Mouse (Mus musculus): ENCODE data around the gene Nr6a1. TPM values are rescaled to one million over a fixed set of nuclear protein-coding genes. Genes with fewer than 3 reads are reported as not detected.

The Nr6a1 gene
- polyA plus RNA-seq, 1 experiment from 2014 or later: 1.7 TPM

- no peak within 1 kb of the TSS for H3K4me3 ChIP-seq (replicated peaks)
- no peaks in the 10 kb centered on the region for H3K36me3 ChIP-seq
- 88% methylated on average over 13 of the region's 13 CpGs for WGBS
- peaks cover 20% of the 10 kb centered on the region for H3K4me1 ChIP-seq (replicated peaks)
- H3K9ac ChIP-seq: no peak within 1 kb of the TSS
- no peak within 1 kb of the TSS for H3K4me2 ChIP-seq (replicated peaks)
- H3K27me3 ChIP-seq (replicated peaks): peaks cover 48% of the 10 kb centered on the region
- no peak within 1 kb of the TSS for H3K27ac ChIP-seq
- ATAC-seq: no peak
- H3K9me3 ChIP-seq: no peaks in the 10 kb centered on the region
Observed at GRCm38 (mm10) chr2:38714324-38714723, 213.2 kb downstream of the Nr6a1 start, which contains the start of gene Nr5a1. Gene Nr5a1, minus strand, starts transcription at chr2:38714542.

GRCm38 (mm10) chr2:38713596-38713995, 213.9 kb downstream of the Nr6a1 start:
- H3K27me3 ChIP-seq (replicated peaks): peaks cover 55% of the 10 kb centered on the region
- no peak overlapping the region for H3K27ac ChIP-seq

GRCm38 (mm10) chr2:38712769-38713125, 214.7 kb downstream of the Nr6a1 start:
- Histone ChIP-seq H3K9ac (no peak overlapping the region), H3K27me3 (replicated peaks) (peaks cover 63% of the 10 kb centered on the region), H3K36me3 (no peaks in the 10 kb centered on the region), H3K4me2 (replicated peaks) (no peak overlapping the region), H3K4me3 (replicated peaks) (no peak overlapping the region), H3K9me3 (no peaks in the 10 kb centered on the region), H3K4me1 (replicated peaks) (peaks cover 26% of the 10 kb centered on the region), H3K27ac (no peak overlapping the region)
- ATAC-seq: no peak
- 41% methylated on average over 11 of the region's 11 CpGs for WGBS

More at GRCm38 (mm10) chr2:38713596-38713995, 213.9 kb downstream of the Nr6a1 start:
- Histone ChIP-seq H3K9me3 (no peaks in the 10 kb centered on the region), H3K4me1 (replicated peaks) (peaks cover 26% of the 10 kb centered on the region), H3K4me2 (replicated peaks) (no peak overlapping the region), H3K4me3 (replicated peaks) (no peak overlapping the region), H3K36me3 (no peaks in the 10 kb centered on the region), H3K9ac (no peak overlapping the region)
- 77% methylated on average over 3 of the region's 3 CpGs for WGBS
- ATAC-seq: no peak

GRCm38 (mm10) chr2:38712076-38712768, 215.3 kb downstream of the Nr6a1 start:
- H3K9me3 ChIP-seq: no peaks in the 10 kb centered on the region
- 6% methylated on average over 58 of the region's 58 CpGs for WGBS
- no peak; the same call in 1 of the 2 replicates for ATAC-seq
- H3K4me1 ChIP-seq (replicated peaks): peaks cover 26% of the 10 kb centered on the region
- no peak overlapping the region for H3K27ac ChIP-seq
- no peak overlapping the region for H3K9ac ChIP-seq
- H3K4me2 ChIP-seq (replicated peaks): peak overlapping the region; percentile 65
- H3K27me3 ChIP-seq (replicated peaks): peaks cover 68% of the 10 kb centered on the region
- H3K4me3 ChIP-seq (replicated peaks): peak overlapping the region; percentile 31
- H3K36me3 ChIP-seq: no peaks in the 10 kb centered on the region

GRCm38 (mm10) chr2:38711421-38711861, 216.0 kb downstream of the Nr6a1 start:
- Histone ChIP-seq H3K9ac (no peak overlapping the region), H3K36me3 (no peaks in the 10 kb centered on the region), H3K27ac (no peak overlapping the region), H3K4me2 (replicated peaks) (peak overlapping the region; percentile 65), H3K4me3 (replicated peaks) (peak overlapping the region; percentile 31), H3K27me3 (replicated peaks) (peaks cover 76% of the 10 kb centered on the region), H3K4me1 (replicated peaks) (peaks cover 26% of the 10 kb centered on the region), H3K9me3 (no peaks in the 10 kb centered on the region)
- WGBS: 1% methylated on average over 40 of the region's 40 CpGs
- ATAC-seq: no peak

- H3K9ac ChIP-seq: no peak overlapping the region
- H3K4me2 ChIP-seq (replicated peaks): peak overlapping the region; percentile 56
- 2% methylated on average over 75 of the region's 75 CpGs for WGBS
- no peak overlapping the region for H3K27ac ChIP-seq
- H3K4me1 ChIP-seq (replicated peaks): peaks cover 26% of the 10 kb centered on the region
- ATAC-seq: peak; percentile 32
- H3K27me3 ChIP-seq (replicated peaks): peaks cover 84% of the 10 kb centered on the region
- peak overlapping the region; percentile 19 for H3K4me3 ChIP-seq (replicated peaks)
- no peaks in the 10 kb centered on the region for H3K36me3 ChIP-seq
- no peaks in the 10 kb centered on the region for H3K9me3 ChIP-seq
Observed at GRCm38 (mm10) chr2:38710304-38711241, 216.9 kb downstream of the Nr6a1 start.

GRCm38 (mm10) chr2:38708907-38709688, 218.4 kb downstream of the Nr6a1 start:
- no peak overlapping the region for H3K27ac ChIP-seq
- no peak for ATAC-seq
- no peaks in the 10 kb centered on the region for H3K9me3 ChIP-seq
- no peak overlapping the region for H3K4me2 ChIP-seq (replicated peaks)
- WGBS: 31% methylated on average over 12 of the region's 12 CpGs
- no peak overlapping the region for H3K4me3 ChIP-seq (replicated peaks)
- peaks cover 95% of the 10 kb centered on the region for H3K27me3 ChIP-seq (replicated peaks)
- H3K9ac ChIP-seq: no peak overlapping the region
- H3K4me1 ChIP-seq (replicated peaks): peaks cover 26% of the 10 kb centered on the region
- H3K36me3 ChIP-seq: no peaks in the 10 kb centered on the region

GRCm38 (mm10) chr2:38706661-38707060, 220.8 kb downstream of the Nr6a1 start:
- Histone ChIP-seq H3K4me3 (replicated peaks) (no peak overlapping the region), H3K27ac (no peak overlapping the region), H3K4me2 (replicated peaks) (no peak overlapping the region), H3K27me3 (replicated peaks) (peaks cover 71% of the 10 kb centered on the region), H3K4me1 (replicated peaks) (peaks cover 20% of the 10 kb centered on the region), H3K9ac (no peak overlapping the region), H3K36me3 (no peaks in the 10 kb centered on the region), H3K9me3 (no peaks in the 10 kb centered on the region)
- no peak for ATAC-seq
- WGBS: 32% methylated on average over 6 of the region's 6 CpGs

GRCm38 (mm10) chr2:38705036-38705435, 222.5 kb downstream of the Nr6a1 start:
- Histone ChIP-seq H3K27me3 (replicated peaks) (peaks cover 56% of the 10 kb centered on the region), H3K4me3 (replicated peaks) (no peak overlapping the region), H3K27ac (no peak overlapping the region), H3K9me3 (no peaks in the 10 kb centered on the region), H3K9ac (no peak overlapping the region), H3K4me1 (replicated peaks) (0 out of 2 replicates have a peak, but pooled peaks cover 7% of the 10 kb centered on the region), H3K36me3 (no peaks in the 10 kb centered on the region), H3K4me2 (replicated peaks) (no peak overlapping the region)
- WGBS: 43% methylated on average over 4 of the region's 4 CpGs
- no peak for ATAC-seq

- Histone ChIP-seq H3K4me3 (replicated peaks) (no peak overlapping the region), H3K27ac (no peak overlapping the region), H3K27me3 (replicated peaks) (peaks cover 49% of the 10 kb centered on the region), H3K36me3 (no peaks in the 10 kb centered on the region), H3K9ac (no peak overlapping the region), H3K9me3 (no peaks in the 10 kb centered on the region), H3K4me2 (replicated peaks) (no peak overlapping the region), H3K4me1 (replicated peaks) (0 out of 2 replicates have a peak, but pooled peaks cover 6% of the 10 kb centered on the region)
- no peak for ATAC-seq
- 79% methylated on average over 9 of the region's 9 CpGs for WGBS
Observed at GRCm38 (mm10) chr2:38704336-38704735, 223.2 kb downstream of the Nr6a1 start.

- Histone ChIP-seq H3K27ac (no peak overlapping the region), H3K4me3 (replicated peaks) (no peak overlapping the region), H3K36me3 (no peaks in the 10 kb centered on the region), H3K27me3 (replicated peaks) (peaks cover 9% of the 10 kb centered on the region), H3K9ac (no peak overlapping the region), H3K4me2 (replicated peaks) (no peak overlapping the region), H3K4me1 (replicated peaks) (no peaks in the 10 kb centered on the region), H3K9me3 (no peaks in the 10 kb centered on the region)
- ATAC-seq: no peak
- 63% methylated on average over 5 of the region's 5 CpGs for WGBS
Observed at GRCm38 (mm10) chr2:38700177-38700576, 227.3 kb downstream of the Nr6a1 start.

GRCm38 (mm10) chr2:38698623-38699022, 228.9 kb downstream of the Nr6a1 start:
- no peak overlapping the region for H3K4me2 ChIP-seq (replicated peaks)
- H3K4me1 ChIP-seq (replicated peaks): no peaks in the 10 kb centered on the region
- WGBS: 78% methylated on average over 5 of the region's 5 CpGs
- H3K4me3 ChIP-seq (replicated peaks): no peak overlapping the region
- H3K27ac ChIP-seq: no peak overlapping the region
- H3K9ac ChIP-seq: no peak overlapping the region
- H3K9me3 ChIP-seq: no peaks in the 10 kb centered on the region
- no peaks in the 10 kb centered on the region for H3K36me3 ChIP-seq
- no peaks in the 10 kb centered on the region; the same call in 1 of the 2 replicates for H3K27me3 ChIP-seq (replicated peaks)
- no peak for ATAC-seq
